20 mouse cellular contexts compared by ENCODE assay signal in the genomic region with DNA sequence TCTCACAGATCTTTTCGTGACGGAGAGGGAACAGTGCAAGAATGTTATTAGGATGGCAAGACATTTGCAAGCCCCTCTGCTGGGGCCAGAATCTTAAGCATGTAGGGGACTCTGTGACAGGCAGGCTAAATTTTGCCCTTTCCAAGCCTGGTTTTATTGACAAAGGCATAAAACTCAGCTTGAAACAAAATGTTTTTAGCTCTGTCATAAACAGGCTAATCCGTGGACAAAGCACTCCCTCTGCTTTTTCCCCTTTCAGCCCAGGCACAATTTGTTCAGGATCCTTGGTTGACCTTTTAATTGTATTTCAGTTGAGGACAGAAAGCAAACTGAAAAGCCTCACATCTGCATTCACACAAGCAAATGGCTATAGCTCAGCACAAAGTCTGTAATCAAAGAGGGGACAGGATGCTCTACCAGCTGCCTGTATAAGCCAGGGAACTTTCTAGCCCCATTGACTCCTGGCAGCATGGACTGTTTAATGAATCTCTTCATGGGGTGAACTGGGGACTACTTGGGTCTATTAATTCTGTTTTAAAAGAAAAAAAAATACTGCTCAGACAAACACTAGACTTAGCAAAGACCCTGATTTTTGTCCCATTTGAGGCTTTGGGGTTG.
DNase-seq lines count a peak whose midpoint lies in the region; ATAC-seq lines count a peak whose summit lies in the region.
"Had no signal": no experiment of that assay in that cellular context is flagged by ENCODE, and none has a peak within 500 bp of the region (broad histone marks: within the 10 kb centered on the region; RNA-seq: fewer than 3 reads in every experiment).

No protein-coding gene starts in this region.

- no peaks in the 10 kb centered on the region for H3K36me3 ChIP-seq in forebrain, embryonic 10.5 days (replicated peaks)
- H3K36me3 ChIP-seq in forebrain, embryonic 15.5 days, result no peaks in the 10 kb centered on the region
- no peaks in the 10 kb centered on the region for H3K36me3 ChIP-seq in midbrain, embryonic 12.5 days
- no peaks in the 10 kb centered on the region for H3K36me3 ChIP-seq in midbrain, embryonic 16.5 days (ENCODE audit: control insufficient read depth, insufficient read depth, low read length)
- no peaks in the 10 kb centered on the region for H3K36me3 ChIP-seq in midbrain, embryonic 14.5 days (ENCODE audit: control insufficient read depth, insufficient read depth, low read length)
- H3K36me3 ChIP-seq: limb, embryonic 15.5 days had no signal

- no peak overlapping the region for H3K27ac ChIP-seq in forebrain, embryonic 10.5 days
- H3K27ac ChIP-seq in forebrain, embryonic 15.5 days (replicated peaks), result no peak overlapping the region
- H3K27ac ChIP-seq in midbrain, embryonic 12.5 days (replicated peaks), result no peak overlapping the region
- no peak overlapping the region for H3K27ac ChIP-seq in midbrain, embryonic 16.5 days (ENCODE audit: low read length)
- H3K27ac ChIP-seq in midbrain, embryonic 14.5 days (replicated peaks; ENCODE audit: low read depth, low read length), result no peak overlapping the region
- H3K27ac ChIP-seq: kidney, postnatal 0 days; limb, embryonic 15.5 days; liver, embryonic 14.5 days had no signal

- 44% methylated on average over 3 of the region's 3 CpGs for WGBS in forebrain, embryonic 10.5 days
- 18% methylated on average over 3 of the region's 3 CpGs for WGBS in forebrain, embryonic 15.5 days
- WGBS in midbrain, embryonic 12.5 days, result 24% methylated on average over 3 of the region's 3 CpGs
- WGBS in midbrain, embryonic 16.5 days, result 14% methylated on average over 3 of the region's 3 CpGs
- 17% methylated on average over 3 of the region's 3 CpGs for WGBS in midbrain, embryonic 14.5 days

- peak; percentile 14 for DNase-seq in forebrain, embryonic 10.5 days (ENCODE audit: extremely low spot score, low spot score)
- peak; percentile 23 for DNase-seq in embryo, embryonic 10.5 days (ENCODE audit: low spot score)
- DNase-seq in midbrain, embryonic 14.5 days, result peak; percentile 7
- no peak for DNase-seq in kidney, adult 18-20 months
- DNase-seq: adrenal gland, adult 8-10 months; gastrocnemius, postnatal 14 days; kidney, adult 11 months; layer of hippocampus, adult 9-11 months; left cerebral cortex, postnatal 4 days; lung, embryonic 14.5 days; right cerebral cortex, postnatal 14 days; spleen, adult 18-20 months had no signal

- H3K27me3 ChIP-seq in forebrain, embryonic 10.5 days (ENCODE audit: poor library complexity, severe bottlenecking), result peaks cover 34% of the 10 kb centered on the region
- H3K27me3 ChIP-seq in forebrain, embryonic 15.5 days, result no peaks in the 10 kb centered on the region
- H3K27me3 ChIP-seq in midbrain, embryonic 12.5 days, result no peaks in the 10 kb centered on the region
- no peaks in the 10 kb centered on the region for H3K27me3 ChIP-seq in midbrain, embryonic 16.5 days (ENCODE audit: control insufficient read depth, insufficient read depth, low read depth, low read length)
- no peaks in the 10 kb centered on the region for H3K27me3 ChIP-seq in midbrain, embryonic 14.5 days (ENCODE audit: control insufficient read depth, insufficient read depth, low read length)
- H3K27me3 ChIP-seq: limb, embryonic 15.5 days had no signal

- no peak overlapping the region for H3K4me2 ChIP-seq in forebrain, embryonic 15.5 days (replicated peaks)
- no peak overlapping the region for H3K4me2 ChIP-seq in midbrain, embryonic 12.5 days (replicated peaks)
- H3K4me2 ChIP-seq in midbrain, embryonic 16.5 days (ENCODE audit: low read length), result no peak overlapping the region
- no peak overlapping the region for H3K4me2 ChIP-seq in midbrain, embryonic 14.5 days (ENCODE audit: low read length)
- H3K4me2 ChIP-seq: heart, embryonic 11.5 days; limb, embryonic 15.5 days; lung, embryonic 14.5 days had no signal

- no peak overlapping the region for H3K9ac ChIP-seq in forebrain, embryonic 15.5 days (replicated peaks)
- H3K9ac ChIP-seq in midbrain, embryonic 12.5 days (replicated peaks), result no peak overlapping the region
- H3K9ac ChIP-seq in midbrain, embryonic 16.5 days (ENCODE audit: low read depth, low read length), result no peak overlapping the region
- H3K9ac ChIP-seq in midbrain, embryonic 14.5 days (replicated peaks; ENCODE audit: low read length), result no peak overlapping the region
- H3K9ac ChIP-seq: limb, embryonic 15.5 days; liver, embryonic 14.5 days; lung, embryonic 14.5 days had no signal

- no peaks in the 10 kb centered on the region for H3K9me3 ChIP-seq in forebrain, embryonic 10.5 days
- H3K9me3 ChIP-seq in forebrain, embryonic 15.5 days, result no peaks in the 10 kb centered on the region
- no peaks in the 10 kb centered on the region for H3K9me3 ChIP-seq in midbrain, embryonic 12.5 days
- no peaks in the 10 kb centered on the region for H3K9me3 ChIP-seq in midbrain, embryonic 16.5 days (replicated peaks; ENCODE audit: control insufficient read depth, low read length, poor library complexity, severe bottlenecking)
- H3K9me3 ChIP-seq in midbrain, embryonic 14.5 days (ENCODE audit: control insufficient read depth, low read length), result no peaks in the 10 kb centered on the region; the same call in 1 of the 2 replicates
- H3K9me3 ChIP-seq: limb, embryonic 15.5 days had no signal

- peaks cover 9% of the 10 kb centered on the region; the same call in 1 of the 2 replicates for H3K4me1 ChIP-seq in forebrain, embryonic 10.5 days
- no peaks in the 10 kb centered on the region for H3K4me1 ChIP-seq in forebrain, embryonic 15.5 days
- H3K4me1 ChIP-seq in midbrain, embryonic 12.5 days, result peaks cover 6% of the 10 kb centered on the region; the same call in 1 of the 2 replicates
- no peaks in the 10 kb centered on the region for H3K4me1 ChIP-seq in midbrain, embryonic 16.5 days (ENCODE audit: control insufficient read depth, insufficient read depth, low read length)
- H3K4me1 ChIP-seq in midbrain, embryonic 14.5 days (ENCODE audit: control insufficient read depth, insufficient read depth, low read length), result no peaks in the 10 kb centered on the region; the same call in 1 of the 2 replicates
- H3K4me1 ChIP-seq: limb, embryonic 15.5 days had no signal

- no peak for ATAC-seq in forebrain, embryonic 15.5 days (replicated peaks)
- ATAC-seq in midbrain, embryonic 12.5 days (ENCODE audit: low FRiP score, low read depth), result 0 out of 2 replicates have a peak, but pooled peaks have one; percentile 63
- ATAC-seq in midbrain, embryonic 16.5 days, result no peak
- no peak for ATAC-seq in midbrain, embryonic 14.5 days (ENCODE audit: low FRiP score, low TSS enrichment)
- ATAC-seq: forebrain, embryonic 14.5 days had no signal

- H3K4me3 ChIP-seq in forebrain, embryonic 10.5 days, result no peak overlapping the region
- H3K4me3 ChIP-seq in forebrain, embryonic 15.5 days, result no peak overlapping the region
- H3K4me3 ChIP-seq in midbrain, embryonic 12.5 days, result no peak overlapping the region
- no peak overlapping the region for H3K4me3 ChIP-seq in midbrain, embryonic 16.5 days (ENCODE audit: low read depth, low read length)
- no peak overlapping the region for H3K4me3 ChIP-seq in midbrain, embryonic 14.5 days (replicated peaks; ENCODE audit: low read depth, low read length)
- H3K4me3 ChIP-seq: limb, embryonic 15.5 days had no signal
